Mouse (Mus musculus) liver, embryonic 14 days (tissue): Measurements from ENCODE around the gene Ifna5. TPM values are rescaled to one million over a fixed set of nuclear protein-coding genes. Genes with fewer than 3 reads are reported as not detected.

Source experiments
- polyA plus RNA-seq: library from polyadenylated mRNA; depleted of rRNA; stranded (reverse); fragments of >200 nt; gene quantifications from 2 replicates; pipeline ENCODE4 v1.2.3, GENCODE M21; 2012; rRNA removed

The Ifna5 gene
- polyA plus RNA-seq = not detected in 2 replicates

GRCm38 (mm10) chr4:88835225-88835624 lies at the start of gene Ifna5:
Ifna5 (plus strand) TSS chr4:88835525.

GRCm38 (mm10) chr4:88788402-88788801 lies 46.9 kb upstream of the Ifna5 start, which contains the start of gene Gm13277:
Gm13277 (plus strand) TSS chr4:88788632.

GRCm38 (mm10) chr4:88791250-88791649 lies 44.1 kb upstream of the Ifna5 start, which contains the start of gene Gm13278:
Gm13278 (plus strand) TSS chr4:88791550.

GRCm38 (mm10) chr4:88793936-88794675 lies 41.2 kb upstream of the Ifna5 start, which contains the start of gene Gm13275:
Gm13275 (plus strand) TSS chr4:88794487.

GRCm38 (mm10) chr4:88797097-88797496 lies 38.2 kb upstream of the Ifna5 start, which contains the start of gene Gm13279:
Gm13279 (plus strand) TSS chr4:88797397.

GRCm38 (mm10) chr4:88799365-88799764 lies 36.0 kb upstream of the Ifna5 start, which contains the start of gene Gm13285:
Gm13285 (plus strand) TSS chr4:88799665.

GRCm38 (mm10) chr4:88802954-88803353 lies 32.4 kb upstream of the Ifna5 start, which contains the start of gene Gm13287:
Gm13287 (plus strand) TSS chr4:88803254.

GRCm38 (mm10) chr4:88805231-88805630 lies 30.1 kb upstream of the Ifna5 start, which contains the start of gene Gm13288:
Gm13288 (plus strand) TSS chr4:88805531.

GRCm38 (mm10) chr4:88815928-88816327 lies 19.4 kb upstream of the Ifna5 start, which contains the start of gene Ifna7:
Ifna7 (plus strand) TSS chr4:88816228.

GRCm38 (mm10) chr4:88819659-88820058 lies 15.7 kb upstream of the Ifna5 start, which contains the start of gene Ifna11:
Ifna11 (plus strand) TSS chr4:88819959.

GRCm38 (mm10) chr4:88827116-88827515 lies 8.2 kb upstream of the Ifna5 start, which contains the start of gene Ifna6:
Ifna6 (plus strand) TSS chr4:88827416.

GRCm38 (mm10) chr4:88841438-88841911 lies 6.2 kb downstream of the Ifna5 start, which contains the start of gene Ifna4:
Ifna4 (plus strand) TSS chr4:88841861.

GRCm38 (mm10) chr4:88849698-88850097 lies 14.4 kb downstream of the Ifna5 start, which contains the start of gene Ifna1:
Ifna1 (plus strand) TSS chr4:88850087.

GRCm38 (mm10) chr4:88880101-88880500 lies 44.8 kb downstream of the Ifna5 start, which contains the start of gene Ifne:
Ifne (minus strand) TSS chr4:88880201.

Other genes starting within 250 kb of the Ifna5 start
- gene Ifna9, start 243.1 kb upstream of the Ifna5 start, polyA plus RNA-seq = not detected in 2 replicates
- not detected in 2 replicates for gene Ifna12, start 232.1 kb upstream of the Ifna5 start, polyA plus RNA-seq
- gene C87499, start 201.1 kb upstream of the Ifna5 start, polyA plus RNA-seq = not detected in 2 replicates
- not detected in 2 replicates for gene Ifna13, start 191.1 kb upstream of the Ifna5 start, polyA plus RNA-seq
- not detected in 2 replicates for gene Ifna16, start 158.6 kb upstream of the Ifna5 start, polyA plus RNA-seq
- not detected in 2 replicates for gene Ifna2, start 151.6 kb upstream of the Ifna5 start, polyA plus RNA-seq
- 0.06 TPM in 1 of 2 replicates, not detected in the other for gene Ifnab, start 144.2 kb upstream of the Ifna5 start, polyA plus RNA-seq
- gene Gm26566, start 113.7 kb upstream of the Ifna5 start, polyA plus RNA-seq = 0.06 and 0.10 TPM in 2 replicates
- gene Klhl9, start 113.1 kb upstream of the Ifna5 start, polyA plus RNA-seq = 9.1 and 11.2 TPM in 2 replicates
- gene Gm13271, start 80.7 kb upstream of the Ifna5 start, polyA plus RNA-seq = not detected in 2 replicates
- not detected in 2 replicates for gene Gm13283, start 75.4 kb upstream of the Ifna5 start, polyA plus RNA-seq
- not detected in 2 replicates for gene Gm13290, start 61.7 kb upstream of the Ifna5 start, polyA plus RNA-seq
- not detected in 2 replicates for gene Gm13289, start 58.6 kb upstream of the Ifna5 start, polyA plus RNA-seq
- not detected in 2 replicates for gene Gm13272, start 55.7 kb upstream of the Ifna5 start, polyA plus RNA-seq
- gene Ifnz, start 53.4 kb upstream of the Ifna5 start, polyA plus RNA-seq = 0.01 TPM in 1 of 2 replicates, not detected in the other
- not detected in 2 replicates for gene Gm13276, start 49.8 kb upstream of the Ifna5 start, polyA plus RNA-seq
- not detected in 2 replicates for gene Gm13277, start 46.9 kb upstream of the Ifna5 start, polyA plus RNA-seq
- not detected in 2 replicates for gene Gm13278, start 44.0 kb upstream of the Ifna5 start, polyA plus RNA-seq
- gene Gm13275, start 41.0 kb upstream of the Ifna5 start, polyA plus RNA-seq = 0.06 TPM in 1 of 2 replicates, not detected in the other
- gene Gm13279, start 38.1 kb upstream of the Ifna5 start, polyA plus RNA-seq = not detected in 2 replicates
- not detected in 2 replicates for gene Gm13285, start 35.9 kb upstream of the Ifna5 start, polyA plus RNA-seq
- not detected in 2 replicates for gene Gm13287, start 32.3 kb upstream of the Ifna5 start, polyA plus RNA-seq
- gene Gm13288, start 30.0 kb upstream of the Ifna5 start, polyA plus RNA-seq = not detected in 2 replicates
- not detected in 2 replicates for gene Ifna7, start 19.3 kb upstream of the Ifna5 start, polyA plus RNA-seq
- gene Ifna11, start 15.6 kb upstream of the Ifna5 start, polyA plus RNA-seq = not detected in 2 replicates
- not detected in 2 replicates for gene Ifna6, start 8.1 kb upstream of the Ifna5 start, polyA plus RNA-seq
- gene Ifna4, start 6.3 kb downstream of the Ifna5 start, polyA plus RNA-seq = not detected in 2 replicates
- gene Ifna1, start 14.6 kb downstream of the Ifna5 start, polyA plus RNA-seq = not detected in 2 replicates
- not detected in 2 replicates for gene Ifne, start 44.7 kb downstream of the Ifna5 start, polyA plus RNA-seq